Mouse (Mus musculus): ENCODE data around the gene Lrrc25. TPM values are rescaled to one million over a fixed set of nuclear protein-coding genes. Genes with fewer than 3 reads are reported as not detected.
A peak's percentile ranks its signal among the peaks of the same experiment; 100 is the strongest.

Gene Lrrc25
- polyA plus RNA-seq (2014; fragmentation: Nextera tagmentation; extraction: Ambion mirVana) = 0.98 and 1.6 TPM in 2 replicates

GRCm38 (mm10) chr8:70615894-70616293 is at the start of gene Lrrc25:
Gene Lrrc25 (plus strand): TSS chr8:70616155.
- no peak within 1 kb of the TSS for H3K4me3 ChIP-seq (replicated peaks; ENCODE audit: low read length)
- no peak for DNase-seq (ENCODE audit: low spot score)
- no peak for ATAC-seq (ENCODE audit: low FRiP score)
- no peaks in the 10 kb centered on the region for H3K27me3 ChIP-seq (ENCODE audit: control insufficient read depth, insufficient read depth, low read length)
- H3K4me2 ChIP-seq (replicated peaks) = no peak within 1 kb of the TSS
- H3K9ac ChIP-seq = no peak within 1 kb of the TSS
- 88% methylated on average over 3 of the region's 3 CpGs for WGBS
- H3K4me1 ChIP-seq (replicated peaks; ENCODE audit: control insufficient read depth, insufficient read depth, low read length) = peaks cover 9% of the 10 kb centered on the region; the same call in 1 of the 2 replicates
- H3K9me3 ChIP-seq (ENCODE audit: control insufficient read depth, low read length) = no peaks in the 10 kb centered on the region
- H3K27ac ChIP-seq = no peak within 1 kb of the TSS
- no peaks in the 10 kb centered on the region for H3K36me3 ChIP-seq (replicated peaks; ENCODE audit: control insufficient read depth, insufficient read depth)

GRCm38 (mm10) chr8:70570360-70570759 is 45.6 kb upstream of the Lrrc25 start:
- DNase-seq (ENCODE audit: low spot score) (no peak), ATAC-seq (ENCODE audit: low FRiP score) (no peak)
- Histone ChIP-seq H3K4me1 (replicated peaks; ENCODE audit: control insufficient read depth, insufficient read depth, low read length) (peaks cover 5% of the 10 kb centered on the region; the same call in 1 of the 2 replicates), H3K4me3 (replicated peaks; ENCODE audit: low read length) (no peak overlapping the region), H3K27me3 (ENCODE audit: control insufficient read depth, insufficient read depth, low read length) (no peaks in the 10 kb centered on the region), H3K36me3 (replicated peaks; ENCODE audit: control insufficient read depth, insufficient read depth) (no peaks in the 10 kb centered on the region; the same call in 1 of the 2 replicates), H3K9ac (no peak overlapping the region), H3K27ac (no peak overlapping the region), H3K4me2 (replicated peaks) (no peak overlapping the region), H3K9me3 (ENCODE audit: control insufficient read depth, low read length) (no peaks in the 10 kb centered on the region)

- H3K4me2 ChIP-seq (replicated peaks) = no peak overlapping the region
- no peak overlapping the region for H3K27ac ChIP-seq
- 74% methylated on average over 6 of the region's 6 CpGs for WGBS
- H3K27me3 ChIP-seq (ENCODE audit: control insufficient read depth, insufficient read depth, low read length) = no peaks in the 10 kb centered on the region
- H3K4me1 ChIP-seq (replicated peaks; ENCODE audit: control insufficient read depth, insufficient read depth, low read length) = peaks cover 5% of the 10 kb centered on the region; the same call in 1 of the 2 replicates
- H3K36me3 ChIP-seq (replicated peaks; ENCODE audit: control insufficient read depth, insufficient read depth) = no peaks in the 10 kb centered on the region; the same call in 1 of the 2 replicates
- no peak overlapping the region for H3K9ac ChIP-seq
- ATAC-seq (ENCODE audit: low FRiP score) (no peak), DNase-seq (ENCODE audit: low spot score) (no peak)
- no peak overlapping the region for H3K4me3 ChIP-seq (replicated peaks; ENCODE audit: low read length)
- no peaks in the 10 kb centered on the region for H3K9me3 ChIP-seq (ENCODE audit: control insufficient read depth, low read length)
These were observed 45.0 kb upstream of the Lrrc25 start for GRCm38 (mm10) chr8:70570990-70571389.

- Histone ChIP-seq H3K27me3 (ENCODE audit: control insufficient read depth, insufficient read depth, low read length) (no peaks in the 10 kb centered on the region), H3K36me3 (replicated peaks; ENCODE audit: control insufficient read depth, insufficient read depth) (peaks cover 14% of the 10 kb centered on the region), H3K4me1 (replicated peaks; ENCODE audit: control insufficient read depth, insufficient read depth, low read length) (peaks cover 5% of the 10 kb centered on the region; the same call in 1 of the 2 replicates), H3K4me3 (replicated peaks; ENCODE audit: low read length) (no peak overlapping the region), H3K9ac (no peak overlapping the region), H3K9me3 (ENCODE audit: control insufficient read depth, low read length) (no peaks in the 10 kb centered on the region), H3K27ac (no peak overlapping the region), H3K4me2 (replicated peaks) (no peak overlapping the region)
- DNase-seq (ENCODE audit: low spot score) (no peak), ATAC-seq (ENCODE audit: low FRiP score) (no peak)
These were observed 41.7 kb upstream of the Lrrc25 start for GRCm38 (mm10) chr8:70574302-70574701.

- Histone ChIP-seq H3K27me3 (ENCODE audit: control insufficient read depth, insufficient read depth, low read length) (no peaks in the 10 kb centered on the region), H3K9me3 (ENCODE audit: control insufficient read depth, low read length) (no peaks in the 10 kb centered on the region), H3K9ac (no peak overlapping the region), H3K4me3 (replicated peaks; ENCODE audit: low read length) (no peak overlapping the region), H3K27ac (no peak overlapping the region), H3K36me3 (replicated peaks; ENCODE audit: control insufficient read depth, insufficient read depth) (peaks cover 16% of the 10 kb centered on the region), H3K4me2 (replicated peaks) (no peak overlapping the region), H3K4me1 (replicated peaks; ENCODE audit: control insufficient read depth, insufficient read depth, low read length) (peaks cover 5% of the 10 kb centered on the region; the same call in 1 of the 2 replicates)
- ATAC-seq (ENCODE audit: low FRiP score) = no peak
- no peak for DNase-seq (ENCODE audit: low spot score)
- WGBS = 93% methylated on average over 4 of the region's 4 CpGs
These were observed 41.0 kb upstream of the Lrrc25 start for GRCm38 (mm10) chr8:70574915-70575314.

- Histone ChIP-seq H3K4me3 (replicated peaks; ENCODE audit: low read length) (no peak overlapping the region), H3K27me3 (ENCODE audit: control insufficient read depth, insufficient read depth, low read length) (no peaks in the 10 kb centered on the region), H3K9me3 (ENCODE audit: control insufficient read depth, low read length) (no peaks in the 10 kb centered on the region), H3K9ac (no peak overlapping the region), H3K4me2 (replicated peaks) (no peak overlapping the region), H3K36me3 (replicated peaks; ENCODE audit: control insufficient read depth, insufficient read depth) (peaks cover 38% of the 10 kb centered on the region), H3K4me1 (replicated peaks; ENCODE audit: control insufficient read depth, insufficient read depth, low read length) (no peaks in the 10 kb centered on the region), H3K27ac (no peak overlapping the region)
- no peak for DNase-seq (ENCODE audit: low spot score)
- no peak for ATAC-seq (ENCODE audit: low FRiP score)
- WGBS = 97% methylated on average over 3 of the region's 3 CpGs
These were observed 38.7 kb upstream of the Lrrc25 start for GRCm38 (mm10) chr8:70577207-70577606.

GRCm38 (mm10) chr8:70583476-70584387 is 32.2 kb upstream of the Lrrc25 start:
- peaks cover 95% of the 10 kb centered on the region for H3K36me3 ChIP-seq (replicated peaks; ENCODE audit: control insufficient read depth, insufficient read depth)
- H3K9me3 ChIP-seq (ENCODE audit: control insufficient read depth, low read length) = no peaks in the 10 kb centered on the region
- H3K27ac ChIP-seq = no peak overlapping the region
- no peaks in the 10 kb centered on the region for H3K4me1 ChIP-seq (replicated peaks; ENCODE audit: control insufficient read depth, insufficient read depth, low read length)
- H3K4me3 ChIP-seq (replicated peaks; ENCODE audit: low read length) = no peak overlapping the region
- WGBS = 90% methylated on average over 18 of the region's 18 CpGs
- H3K27me3 ChIP-seq (ENCODE audit: control insufficient read depth, insufficient read depth, low read length) = no peaks in the 10 kb centered on the region
- no peak for ATAC-seq (ENCODE audit: low FRiP score)
- H3K4me2 ChIP-seq (replicated peaks) = no peak overlapping the region
- H3K9ac ChIP-seq = no peak overlapping the region
- DNase-seq (ENCODE audit: low spot score) = no peak

- Histone ChIP-seq H3K4me1 (replicated peaks; ENCODE audit: control insufficient read depth, insufficient read depth, low read length) (no peaks in the 10 kb centered on the region), H3K4me3 (replicated peaks; ENCODE audit: low read length) (no peak overlapping the region), H3K4me2 (replicated peaks) (no peak overlapping the region), H3K27ac (no peak overlapping the region), H3K9ac (no peak overlapping the region), H3K9me3 (ENCODE audit: control insufficient read depth, low read length) (no peaks in the 10 kb centered on the region), H3K27me3 (ENCODE audit: control insufficient read depth, insufficient read depth, low read length) (no peaks in the 10 kb centered on the region), H3K36me3 (replicated peaks; ENCODE audit: control insufficient read depth, insufficient read depth) (peaks cover 99% of the 10 kb centered on the region)
- no peak for DNase-seq (ENCODE audit: low spot score)
- WGBS = 94% methylated on average over 9 of the region's 9 CpGs
- peak; percentile 44 for ATAC-seq (ENCODE audit: low FRiP score)
These were observed 31.2 kb upstream of the Lrrc25 start for GRCm38 (mm10) chr8:70584606-70585257.

- DNase-seq (ENCODE audit: low spot score) (peak; percentile 61), ATAC-seq (ENCODE audit: low FRiP score) (peak; percentile 46)
- Histone ChIP-seq H3K36me3 (replicated peaks; ENCODE audit: control insufficient read depth, insufficient read depth) (peaks cover 99% of the 10 kb centered on the region), H3K4me1 (replicated peaks; ENCODE audit: control insufficient read depth, insufficient read depth, low read length) (no peaks in the 10 kb centered on the region), H3K4me3 (replicated peaks; ENCODE audit: low read length) (no peak overlapping the region), H3K27ac (no peak overlapping the region), H3K4me2 (replicated peaks) (no peak overlapping the region), H3K9me3 (ENCODE audit: control insufficient read depth, low read length) (no peaks in the 10 kb centered on the region), H3K27me3 (ENCODE audit: control insufficient read depth, insufficient read depth, low read length) (no peaks in the 10 kb centered on the region), H3K9ac (no peak overlapping the region)
- WGBS = 39% methylated on average over 7 of the region's 7 CpGs
These were observed 30.7 kb upstream of the Lrrc25 start for GRCm38 (mm10) chr8:70585258-70585652.
